Mouse (Mus musculus): ENCODE results near the gene 1700109H08Rik.

- TF ChIP-seq E2F4 (IDR thresholded peaks at IDR 0.05; ENCODE audit: insufficient read depth) (no peak), MYOD1 (IDR thresholded peaks at IDR 0.05; ENCODE audit: control insufficient read depth in 1 of 3, insufficient read length in 2 of 3, low read depth in 2 of 3) (no peak), MAX (IDR thresholded peaks at IDR 0.05; ENCODE audit: low read depth) (no peak), POLR2A (IDR thresholded peaks at IDR 0.05; ENCODE audit: insufficient read length, low read depth) (no peak), TCF12 (IDR thresholded peaks at IDR 0.05; ENCODE audit: insufficient read depth, poor library complexity, severe bottlenecking) (no peak), SRF (IDR thresholded peaks at IDR 0.05; ENCODE audit: control insufficient read depth, insufficient read length, low read depth) (no peak), REST (IDR thresholded peaks at IDR 0.05; ENCODE audit: insufficient read depth, insufficient read length) (no peak), POLR2AphosphoS2 (IDR thresholded peaks at IDR 0.05; ENCODE audit: insufficient read length, low read depth) (no peak), MYOG (IDR thresholded peaks at IDR 0.05; ENCODE audit: control insufficient read depth in 1 of 3, insufficient read depth in 1 of 3, insufficient read length in 2 of 3, low read depth in 2 of 3) (no peak), USF1 (IDR thresholded peaks at IDR 0.05; ENCODE audit: low read depth) (no peak)
These were observed 28.9 kb downstream of the 1700109H08Rik start for GRCm38 (mm10) chr5:3600298-3600697.

Data from myocyte (in vitro differentiated cells).